Mouse (Mus musculus): Measurements from ENCODE around the gene Lime1. TPM values are rescaled to one million over a fixed set of nuclear protein-coding genes. Genes with fewer than 3 reads are reported as not detected.
A peak's percentile ranks its signal among the peaks of the same experiment; 100 is the strongest.

Gene Lime1
- 29.9 and 35.2 TPM in 2 replicates for polyA plus RNA-seq (2016; fragmentation: Nextera tagmentation; extraction: Ambion mirVana)

DNA sequence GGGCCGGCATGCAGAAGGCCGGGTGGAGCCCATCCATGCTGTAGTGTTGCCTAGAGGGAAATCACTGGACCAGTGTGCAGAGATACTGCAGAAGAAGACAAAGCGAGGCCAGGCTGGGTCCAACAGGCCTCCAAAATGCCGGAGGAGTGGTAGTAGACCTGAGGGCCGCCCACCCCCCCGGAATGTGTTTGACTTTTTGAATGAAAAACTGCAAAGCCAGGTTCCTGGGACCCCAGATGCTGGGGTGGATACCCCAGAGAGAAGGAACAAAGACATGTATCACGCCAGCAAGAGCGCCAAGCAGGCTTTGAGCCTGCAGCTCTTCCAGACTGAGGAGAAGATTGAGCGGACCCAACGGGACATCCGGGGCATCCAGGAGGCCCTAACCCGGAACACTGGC, at the start of gene Lime1:
Gene Lime1 (plus strand): TSS at position 301 of the 400 bp plus-strand sequence.
- ATAC-seq (ENCODE audit: insufficient number of reproducible peaks, insufficient read depth, low FRiP score, low TSS enrichment, low read depth), result no peak
- H3K36me3 ChIP-seq, result peaks cover 67% of the 10 kb centered on the region
- H3K4me1 ChIP-seq (replicated peaks), result no peaks in the 10 kb centered on the region
- H3K9me3 ChIP-seq, result no peaks in the 10 kb centered on the region
- no peaks in the 10 kb centered on the region for H3K27me3 ChIP-seq
- WGBS, result 95% methylated on average over 12 of the region's 12 CpGs
- no peak within 1 kb of the TSS for H3K9ac ChIP-seq (replicated peaks)
- no peak within 1 kb of the TSS for H3K4me2 ChIP-seq
- no peak within 1 kb of the TSS for H3K4me3 ChIP-seq (replicated peaks)
- H3K27ac ChIP-seq, result no peak within 1 kb of the TSS

GRCm38 (mm10) chr2:181332542-181332941, 47.3 kb upstream of the Lime1 start:
- no peak for ATAC-seq (ENCODE audit: insufficient number of reproducible peaks, insufficient read depth, low FRiP score, low TSS enrichment, low read depth)
- Histone ChIP-seq H3K9me3 (no peaks in the 10 kb centered on the region), H3K4me2 (no peak overlapping the region), H3K9ac (replicated peaks) (no peak overlapping the region), H3K36me3 (peaks cover 87% of the 10 kb centered on the region), H3K27ac (no peak overlapping the region), H3K27me3 (no peaks in the 10 kb centered on the region), H3K4me3 (replicated peaks) (no peak overlapping the region), H3K4me1 (replicated peaks) (no peaks in the 10 kb centered on the region)

- ATAC-seq (ENCODE audit: insufficient number of reproducible peaks, insufficient read depth, low FRiP score, low TSS enrichment, low read depth), result no peak
- Histone ChIP-seq H3K36me3 (peaks cover 86% of the 10 kb centered on the region), H3K4me1 (replicated peaks) (no peaks in the 10 kb centered on the region), H3K4me3 (replicated peaks) (no peak overlapping the region), H3K4me2 (no peak overlapping the region), H3K27me3 (no peaks in the 10 kb centered on the region), H3K9ac (replicated peaks) (no peak overlapping the region), H3K27ac (no peak overlapping the region), H3K9me3 (no peaks in the 10 kb centered on the region)
- 68% methylated on average over 3 of the region's 3 CpGs for WGBS
These were observed 45.9 kb upstream of the Lime1 start for GRCm38 (mm10) chr2:181334023-181334422.

DNA sequence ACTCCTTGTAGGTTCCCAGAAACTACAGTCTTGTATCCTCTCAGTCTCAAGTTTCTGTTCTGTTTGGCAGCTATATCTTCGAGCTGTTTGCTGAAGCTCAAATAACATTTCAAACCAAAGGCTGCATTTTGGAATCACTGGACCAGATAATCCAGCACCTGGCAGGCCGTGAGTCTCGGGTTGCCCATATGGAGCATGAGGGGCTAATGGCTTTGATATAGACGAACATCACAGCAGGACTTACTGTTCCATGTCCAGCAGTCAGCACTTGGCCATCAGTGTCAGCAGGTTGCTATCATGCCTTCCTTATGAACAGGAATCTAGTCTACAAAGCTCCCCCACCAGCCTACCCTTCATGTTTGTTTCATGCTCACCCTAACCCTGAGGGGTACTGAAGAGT, 39.5 kb upstream of the Lime1 start:
- Histone ChIP-seq H3K9ac (replicated peaks) (no peak overlapping the region), H3K27ac (no peak overlapping the region), H3K9me3 (no peaks in the 10 kb centered on the region), H3K36me3 (peaks cover 82% of the 10 kb centered on the region), H3K4me3 (replicated peaks) (no peak overlapping the region), H3K27me3 (no peaks in the 10 kb centered on the region), H3K4me2 (no peak overlapping the region), H3K4me1 (replicated peaks) (no peaks in the 10 kb centered on the region)
- ATAC-seq (ENCODE audit: insufficient number of reproducible peaks, insufficient read depth, low FRiP score, low TSS enrichment, low read depth), result no peak
- 88% methylated on average over 4 of the region's 4 CpGs for WGBS

GRCm38 (mm10) chr2:181342766-181343165, 37.1 kb upstream of the Lime1 start:
- H3K36me3 ChIP-seq, result peaks cover 83% of the 10 kb centered on the region
- no peak for ATAC-seq (ENCODE audit: insufficient number of reproducible peaks, insufficient read depth, low FRiP score, low TSS enrichment, low read depth)
- no peak overlapping the region for H3K27ac ChIP-seq
- no peak overlapping the region for H3K4me3 ChIP-seq (replicated peaks)
- no peak overlapping the region for H3K9ac ChIP-seq (replicated peaks)
- H3K4me2 ChIP-seq, result no peak overlapping the region
- no peaks in the 10 kb centered on the region for H3K4me1 ChIP-seq (replicated peaks)
- no peaks in the 10 kb centered on the region for H3K9me3 ChIP-seq
- no peaks in the 10 kb centered on the region for H3K27me3 ChIP-seq
- 94% methylated on average over 6 of the region's 6 CpGs for WGBS

DNA sequence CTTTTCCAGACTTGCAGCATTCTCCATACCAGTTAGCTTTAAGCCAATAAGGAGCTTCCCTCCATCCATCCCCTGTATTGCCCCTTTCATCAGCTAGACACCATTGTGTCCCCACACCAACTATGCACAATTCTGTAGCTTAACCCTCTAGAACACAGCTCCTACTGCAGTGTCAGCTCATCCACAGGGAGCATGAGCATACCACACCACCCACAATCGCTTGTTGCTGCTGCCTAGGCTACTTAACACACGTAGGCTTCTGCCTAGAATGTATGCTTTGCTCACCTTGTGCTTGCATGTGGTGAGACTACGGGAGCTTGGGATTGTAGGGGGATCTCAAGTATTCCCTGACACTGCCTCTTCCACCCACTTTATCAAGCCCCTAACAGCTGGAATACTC, 23.1 kb upstream of the Lime1 start:
- H3K27ac ChIP-seq, result no peak overlapping the region

DNA sequence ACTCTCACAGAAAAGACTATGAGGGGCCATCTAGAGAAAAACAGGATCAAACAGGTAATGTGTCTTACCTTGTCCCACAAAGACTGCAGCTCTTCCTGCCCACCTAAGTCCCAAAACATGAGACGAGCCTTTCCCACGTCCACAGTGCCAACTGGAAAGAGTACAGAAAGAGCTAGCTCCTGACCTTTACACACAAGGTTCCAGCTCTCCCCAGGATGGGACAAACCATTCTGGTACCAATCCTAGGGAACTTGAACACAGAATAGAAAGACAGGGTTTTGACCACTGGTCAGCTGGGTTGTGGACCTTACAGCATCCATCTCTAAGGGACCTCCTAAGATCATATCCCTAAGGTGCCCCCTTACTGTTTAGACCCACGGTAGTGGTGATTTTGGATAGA, 15.9 kb upstream of the Lime1 start:
- Histone ChIP-seq H3K9me3 (no peaks in the 10 kb centered on the region), H3K27ac (no peak overlapping the region), H3K4me3 (replicated peaks) (peak overlapping the region; percentile 78), H3K36me3 (peaks cover 54% of the 10 kb centered on the region), H3K4me2 (peak overlapping the region; percentile 94), H3K27me3 (no peaks in the 10 kb centered on the region), H3K4me1 (replicated peaks) (peaks cover 26% of the 10 kb centered on the region), H3K9ac (replicated peaks) (peak overlapping the region; percentile 87)
- ATAC-seq (ENCODE audit: insufficient number of reproducible peaks, insufficient read depth, low FRiP score, low TSS enrichment, low read depth), result no peak
- WGBS, result 77% methylated on average over 3 of the region's 3 CpGs

More for the DNA sequence above, 23.1 kb upstream of the Lime1 start:
- Histone ChIP-seq H3K4me2 (no peak overlapping the region), H3K4me1 (replicated peaks) (no peaks in the 10 kb centered on the region), H3K9ac (replicated peaks) (no peak overlapping the region), H3K9me3 (no peaks in the 10 kb centered on the region), H3K27me3 (no peaks in the 10 kb centered on the region), H3K36me3 (peaks cover 100% of the 10 kb centered on the region), H3K4me3 (replicated peaks) (no peak overlapping the region)
- no peak for ATAC-seq (ENCODE audit: insufficient number of reproducible peaks, insufficient read depth, low FRiP score, low TSS enrichment, low read depth)
- WGBS, result 85% methylated on average over 3 of the region's 3 CpGs

GRCm38 (mm10) chr2:181364487-181364859, 15.4 kb upstream of the Lime1 start:
- WGBS, result 7% methylated on average over 14 of the region's 14 CpGs
- H3K4me1 ChIP-seq (replicated peaks), result peaks cover 26% of the 10 kb centered on the region
- peak overlapping the region; percentile 87 for H3K9ac ChIP-seq (replicated peaks)
- peak overlapping the region; percentile 78 for H3K4me3 ChIP-seq (replicated peaks)
- H3K4me2 ChIP-seq, result peak overlapping the region; percentile 94
- no peaks in the 10 kb centered on the region for H3K27me3 ChIP-seq
- H3K9me3 ChIP-seq, result no peaks in the 10 kb centered on the region
- peaks cover 54% of the 10 kb centered on the region for H3K36me3 ChIP-seq
- peak overlapping the region; percentile 90 for H3K27ac ChIP-seq
- ATAC-seq (ENCODE audit: insufficient number of reproducible peaks, insufficient read depth, low FRiP score, low TSS enrichment, low read depth), result 0 out of 2 replicates have a peak, but pooled peaks have one; percentile 9

- WGBS, result under 1% methylated on average over 71 of the region's 71 CpGs
- H3K9ac ChIP-seq (replicated peaks), result peak within 1 kb of the TSS; percentile 87
- H3K27ac ChIP-seq, result peak within 1 kb of the TSS; percentile 90
- H3K4me2 ChIP-seq, result peak within 1 kb of the TSS; percentile 94
- H3K4me3 ChIP-seq (replicated peaks), result peak within 1 kb of the TSS; percentile 78
- peaks cover 26% of the 10 kb centered on the region for H3K4me1 ChIP-seq (replicated peaks)
- peaks cover 54% of the 10 kb centered on the region for H3K36me3 ChIP-seq
- no peaks in the 10 kb centered on the region for H3K9me3 ChIP-seq
- no peaks in the 10 kb centered on the region for H3K27me3 ChIP-seq
- peak; percentile 87 for ATAC-seq (ENCODE audit: insufficient number of reproducible peaks, insufficient read depth, low FRiP score, low TSS enrichment, low read depth)
These were observed 14.8 kb upstream of the Lime1 start, which contains the start of the genes Zgpat and Arfrp1 for GRCm38 (mm10) chr2:181364860-181365596. Gene Zgpat (plus strand): TSS chr2:181364928. Gene Arfrp1 (minus strand): TSS chr2:181365404.

- WGBS, result under 1% methylated on average over 20 of the region's 20 CpGs
- Histone ChIP-seq H3K9me3 (no peaks in the 10 kb centered on the region), H3K4me2 (peak overlapping the region; percentile 94), H3K4me1 (replicated peaks) (peaks cover 26% of the 10 kb centered on the region), H3K9ac (replicated peaks) (peak overlapping the region; percentile 87), H3K27me3 (no peaks in the 10 kb centered on the region), H3K4me3 (replicated peaks) (peak overlapping the region; percentile 78), H3K27ac (peak overlapping the region; percentile 90), H3K36me3 (peaks cover 54% of the 10 kb centered on the region)
- peak; percentile 55 for ATAC-seq (ENCODE audit: insufficient number of reproducible peaks, insufficient read depth, low FRiP score, low TSS enrichment, low read depth)
These were observed 14.2 kb upstream of the Lime1 start for GRCm38 (mm10) chr2:181365655-181366075.

GRCm38 (mm10) chr2:181370001-181370400, 9.9 kb upstream of the Lime1 start:
- Histone ChIP-seq H3K4me2 (no peak overlapping the region), H3K27me3 (no peaks in the 10 kb centered on the region), H3K9me3 (no peaks in the 10 kb centered on the region), H3K9ac (replicated peaks) (no peak overlapping the region), H3K4me1 (replicated peaks) (peaks cover 18% of the 10 kb centered on the region), H3K4me3 (replicated peaks) (no peak overlapping the region), H3K27ac (no peak overlapping the region), H3K36me3 (peaks cover 41% of the 10 kb centered on the region)
- 95% methylated on average over 5 of the region's 5 CpGs for WGBS
- ATAC-seq (ENCODE audit: insufficient number of reproducible peaks, insufficient read depth, low FRiP score, low TSS enrichment, low read depth), result no peak

DNA sequence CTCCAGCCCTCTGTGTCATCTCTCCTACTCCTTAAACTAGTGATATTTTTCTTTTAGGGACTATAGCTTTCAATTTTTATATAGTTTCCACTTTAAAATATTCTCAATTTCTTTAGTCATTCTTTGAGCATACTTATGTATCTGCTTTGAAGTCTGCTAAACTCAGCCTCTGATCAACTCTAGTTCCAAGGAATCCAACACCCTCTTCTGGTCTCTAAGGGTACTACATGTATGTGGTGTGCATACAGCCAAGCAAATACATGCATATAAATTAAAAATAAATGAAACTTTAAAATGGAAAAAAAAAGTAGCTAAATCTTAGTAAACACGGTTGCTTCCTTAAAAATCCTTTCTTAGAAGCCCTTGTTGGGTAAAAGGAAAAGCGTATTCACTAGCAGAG, 4.1 kb upstream of the Lime1 start:
- peaks cover 39% of the 10 kb centered on the region for H3K36me3 ChIP-seq
- no peak overlapping the region for H3K9ac ChIP-seq (replicated peaks)
- no peaks in the 10 kb centered on the region for H3K27me3 ChIP-seq
- no peaks in the 10 kb centered on the region for H3K4me1 ChIP-seq (replicated peaks)
- H3K4me3 ChIP-seq (replicated peaks), result no peak overlapping the region
- H3K27ac ChIP-seq, result no peak overlapping the region
- ATAC-seq (ENCODE audit: insufficient number of reproducible peaks, insufficient read depth, low FRiP score, low TSS enrichment, low read depth), result no peak
- no peaks in the 10 kb centered on the region for H3K9me3 ChIP-seq
- 92% methylated on average over 2 of the region's 2 CpGs for WGBS
- H3K4me2 ChIP-seq, result no peak overlapping the region

Measured in limb, embryonic 12.5 days (tissue).